Mouse (Mus musculus): ENCODE results near the gene Insl6. TPM values are rescaled to one million over a fixed set of nuclear protein-coding genes. Genes with fewer than 3 reads are reported as not detected.

Insl6 gene
- polyA plus RNA-seq, 1 experiment from 2014 or later, result 6.2 TPM

Other genes starting within 250 kb of the Insl6 start
- 57.0 and 57.7 TPM in 2 replicates for gene Rcl1, start 224.0 kb downstream of the Insl6 start, polyA plus RNA-seq (2015; fragmentation: Nextera tagmentation; extraction: Ambion mirVana)
- gene Jak2, start 73.5 kb downstream of the Insl6 start, polyA plus RNA-seq (2015; fragmentation: Nextera tagmentation; extraction: Ambion mirVana), result 10.2 and 10.5 TPM in 2 replicates
- 0.13 and 0.32 TPM in 2 replicates for gene Rln1, start 9.3 kb upstream of the Insl6 start, polyA plus RNA-seq (2015; fragmentation: Nextera tagmentation; extraction: Ambion mirVana)
- gene Plgrkt, start 42.0 kb upstream of the Insl6 start, polyA plus RNA-seq (2015; fragmentation: Nextera tagmentation; extraction: Ambion mirVana), result 81.9 and 94.6 TPM in 2 replicates
- 0.28 and 0.40 TPM in 2 replicates for gene Cd274, start 42.1 kb upstream of the Insl6 start, polyA plus RNA-seq (2015; fragmentation: Nextera tagmentation; extraction: Ambion mirVana)
- gene Pdcd1lg2, start 85.6 kb upstream of the Insl6 start, polyA plus RNA-seq (2015; fragmentation: Nextera tagmentation; extraction: Ambion mirVana), result not detected in 2 replicates
- 13.8 and 14.3 TPM in 2 replicates for gene Ric1, start 196.9 kb upstream of the Insl6 start, polyA plus RNA-seq (2015; fragmentation: Nextera tagmentation; extraction: Ambion mirVana)

All from stomach, embryonic 15.5 days (tissue).